Mouse (Mus musculus) stomach, postnatal 0 days (tissue): ENCODE results near the gene Vmn2r69. TPM values are rescaled to one million over a fixed set of nuclear protein-coding genes. Genes with fewer than 3 reads are reported as not detected.

Experiments used
- ATAC-seq: fragments of 200-750 bp; cut with Nextera tagmentation; 2 replicates; pipeline ENCODE4 v1.8.0; 2017; ENCODE audit not compliant: low FRiP score, low TSS enrichment
- DNase-seq: peaks from one replicate; pipeline ENCODE4 v3.0.0-alpha.2; 2016; ENCODE audit warnings: low spot score
- H3K27ac ChIP-seq: fragments of 300-500 bp; sonication (generic); replicated peaks from 2 replicates; pipeline ENCODE4 v1.5.1; 2014; ENCODE audit warnings: mild to moderate bottlenecking, control low read depth
- H3K27me3 ChIP-seq: fragments of 300-500 bp; sonication (generic); 2 replicates; pipeline ENCODE4 v1.6.1; 2014; ENCODE audit warnings: low read length; ENCODE audit not compliant: control insufficient read depth, insufficient read depth
- H3K36me3 ChIP-seq: fragments of 300-500 bp; sonication (generic); 2 replicates; pipeline ENCODE4 v1.6.1; 2014; ENCODE audit warnings: low read length, mixed read lengths; ENCODE audit not compliant: control insufficient read depth, insufficient read depth
- H3K4me1 ChIP-seq: fragments of 300-500 bp; sonication (generic); replicated peaks from 2 replicates; pipeline ENCODE4 v1.6.1; 2014; ENCODE audit warnings: antibody characterized with exemption; ENCODE audit not compliant: control insufficient read depth, insufficient read depth
- H3K4me2 ChIP-seq: fragments of 300-500 bp; sonication (generic); replicated peaks from 2 replicates; pipeline ENCODE4 v1.6.1; 2014; ENCODE audit warnings: low read depth, mild to moderate bottlenecking, control low read depth, moderate library complexity
- H3K4me3 ChIP-seq: fragments of 300-500 bp; sonication (generic); 2 replicates; pipeline ENCODE4 v1.5.1; 2014; ENCODE audit warnings: low read depth, low read length, control low read depth
- H3K9ac ChIP-seq: fragments of 300-500 bp; sonication (generic); 2 replicates; pipeline ENCODE4 v1.6.1; 2014; ENCODE audit warnings: mild to moderate bottlenecking, low read length, control low read depth, mixed read lengths
- H3K9me3 ChIP-seq: fragments of 300-500 bp; sonication (generic); 2 replicates; pipeline ENCODE4 v1.6.1; 2016; ENCODE audit warnings: low read length; ENCODE audit not compliant: control insufficient read depth
- CTCF ChIP-seq: IDR thresholded peaks from 2 replicates; pipeline ENCODE4 v1.5.1; 2016; ENCODE audit warnings: antibody characterized with exemption, low read depth, mild to moderate bottlenecking, moderate library complexity
- EP300 ChIP-seq: optimal IDR thresholded peaks from 2 replicates; pipeline ENCODE3; 2016; ENCODE audit warnings: antibody characterized with exemption
- WGBS: fragments of 180-500 bp; shearing (Covaris S2); extraction: QIAGEN DNeasy Blood & Tissue Kit; methylation state at CpG from one replicate; pipeline ENCODE4 v1.1.7; 2014; 5-methylcytosine and 5-hydroxymethylcytosine counted together
- polyA plus RNA-seq: library from polyadenylated mRNA; unstranded; fragments of >200 nt; fragmentation: Nextera tagmentation; extraction: Ambion mirVana; gene quantifications from 2 replicates; pipeline ENCODE4 v1.2.1, GENCODE M21; 2015

The Vmn2r69 gene
- polyA plus RNA-seq, result not detected in 2 replicates

GRCm38 (mm10) chr7:85415820-85416219 lies at the start of gene Vmn2r69:
Gene Vmn2r69 (minus strand): TSS chr7:85415920.
- no peaks in the 10 kb centered on the region for H3K27me3 ChIP-seq
- DNase-seq, result no peak
- 72% methylated on average over 3 of the region's 3 CpGs for WGBS
- ATAC-seq, result no peak
- H3K36me3 ChIP-seq, result no peaks in the 10 kb centered on the region
- H3K4me3 ChIP-seq, result no peak within 1 kb of the TSS
- no peak within 1 kb of the TSS for H3K4me2 ChIP-seq
- no peaks in the 10 kb centered on the region for H3K9me3 ChIP-seq
- no peak within 1 kb of the TSS for H3K9ac ChIP-seq
- H3K4me1 ChIP-seq, result no peaks in the 10 kb centered on the region
- H3K27ac ChIP-seq, result no peak within 1 kb of the TSS
- TF ChIP-seq EP300 (no peak), CTCF (no peak)

Other genes with a start within 250 kb of the Vmn2r69 start
- gene Vmn2r68, start 178.1 kb downstream of the Vmn2r69 start, polyA plus RNA-seq, result 0.02 TPM in 1 of 2 replicates, not detected in the other
- not detected in 2 replicates for gene Vmn2r71, start 147.2 kb upstream of the Vmn2r69 start, polyA plus RNA-seq
- not detected in 2 replicates for gene Vmn2r70, start 153.3 kb upstream of the Vmn2r69 start, polyA plus RNA-seq